Mouse (Mus musculus) spleen, adult 12 weeks (tissue): ENCODE measurements at regions not wholly inside any gene's neighbourhood (a gene's known extent, or its start where the extent isn't known, plus 50 kb on each side); places are given as distances from the start of the nearest gene placed in this dataset.
A peak's percentile ranks its signal among the peaks of the same experiment; 100 is the strongest.

Experiments used
- DNase-seq: peaks from one replicate; pipeline ENCODE4 v3.0.0; 2022; ENCODE audit warnings: low spot score

DNA sequence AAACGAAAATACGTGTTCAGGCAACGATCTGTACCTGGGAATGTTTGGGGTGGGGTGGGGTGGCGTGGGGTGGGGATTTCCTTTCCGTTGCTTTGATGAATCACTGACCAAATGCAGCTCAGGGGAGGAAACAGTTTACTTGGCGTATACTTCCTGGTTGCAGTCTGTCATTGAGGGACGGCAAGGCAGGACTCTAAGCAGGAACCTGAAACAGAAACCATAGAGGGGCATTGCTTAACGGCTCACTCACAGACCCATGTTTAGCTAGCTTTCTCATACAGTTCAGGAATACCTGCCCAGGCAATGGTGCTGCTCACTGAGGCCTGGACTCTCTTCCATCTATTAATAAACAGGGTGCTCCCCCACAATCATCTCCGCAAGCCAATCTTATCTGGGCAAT, 55.1 kb upstream of the Smox start:
- no peak for DNase-seq

DNA sequence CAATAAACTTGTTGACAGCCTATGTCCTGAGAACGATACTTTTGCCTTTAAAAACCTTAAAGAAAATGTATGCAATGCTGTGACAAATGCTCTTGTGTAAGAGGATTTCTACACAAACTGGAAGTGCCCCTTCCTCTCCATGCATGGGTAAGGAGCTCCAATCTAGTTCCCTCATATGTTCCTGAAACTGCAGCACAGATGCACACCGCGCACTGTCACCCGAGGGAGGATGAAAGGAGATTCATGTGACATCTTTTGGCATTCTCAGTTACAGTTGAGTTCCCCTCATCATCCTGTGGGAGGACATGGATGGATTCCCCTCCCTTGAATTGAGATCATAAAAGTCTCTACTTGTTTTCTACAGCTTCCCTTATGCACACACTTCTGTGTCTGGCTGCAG, 60.8 kb upstream of the Smox start:
- DNase-seq, result no peak

DNA sequence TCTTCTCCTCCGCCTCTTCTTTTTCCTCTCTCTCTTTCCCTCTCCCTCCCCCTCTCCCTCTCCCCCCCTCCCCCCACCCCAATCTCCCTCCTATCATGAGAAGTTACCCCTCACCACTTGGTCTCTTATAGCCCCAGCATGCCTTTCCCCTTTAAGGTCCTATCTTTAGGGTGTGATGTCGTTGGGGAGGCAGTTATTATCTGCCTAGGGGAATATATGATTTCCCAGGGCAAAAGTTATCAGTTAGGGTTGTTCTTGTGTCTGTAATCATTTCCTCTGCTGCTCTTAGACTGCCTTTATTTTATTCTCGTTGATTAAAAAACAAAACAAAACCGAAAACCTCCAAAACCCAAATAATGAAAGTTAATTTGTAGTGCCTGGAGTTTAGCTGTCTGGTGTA, 63.2 kb upstream of the Smox start:
- no peak for DNase-seq

GRCm38 (mm10) chr2:131426941-131427340, 64.4 kb upstream of the Smox start:
- no peak for DNase-seq

DNA sequence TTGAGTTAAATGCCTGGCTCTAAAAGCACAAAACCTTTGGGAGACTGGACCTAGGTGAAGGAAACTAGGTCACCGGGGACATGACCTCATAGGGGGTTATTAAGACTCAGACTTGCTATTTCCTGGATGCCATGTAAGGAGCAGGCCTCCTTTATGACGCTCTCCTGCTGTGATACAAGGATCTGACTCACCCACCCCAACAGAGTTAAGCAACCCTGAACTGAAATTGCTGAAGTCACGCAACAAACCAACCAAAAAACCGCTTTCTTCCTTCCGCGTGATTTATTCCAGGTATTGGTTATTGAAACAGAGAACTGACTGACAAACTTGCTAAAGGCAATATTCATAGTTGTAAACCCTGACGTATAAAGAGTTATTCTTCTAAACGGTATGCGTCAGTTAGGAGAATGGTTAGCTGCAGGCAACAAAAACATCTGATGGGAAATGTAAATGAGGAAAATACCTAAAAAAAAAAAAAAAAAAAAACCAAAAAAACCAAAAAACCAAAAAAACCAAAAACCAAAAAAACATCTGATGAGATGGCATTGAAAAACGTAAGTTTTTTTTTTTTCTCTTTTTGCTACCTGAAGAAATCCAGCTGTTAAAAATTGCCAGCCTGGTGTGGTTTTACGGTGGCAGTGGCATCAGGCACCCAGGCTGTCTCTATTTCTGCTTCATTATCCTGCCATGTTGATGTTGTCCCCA, 67.5 kb upstream of the Smox start:
- no peak for DNase-seq

GRCm38 (mm10) chr2:131422907-131423445, 68.3 kb upstream of the Smox start:
- peak; percentile 56 for DNase-seq

GRCm38 (mm10) chr2:131418130-131418529, 65.4 kb upstream of the Rnf24 start:
- DNase-seq, result no peak

DNA sequence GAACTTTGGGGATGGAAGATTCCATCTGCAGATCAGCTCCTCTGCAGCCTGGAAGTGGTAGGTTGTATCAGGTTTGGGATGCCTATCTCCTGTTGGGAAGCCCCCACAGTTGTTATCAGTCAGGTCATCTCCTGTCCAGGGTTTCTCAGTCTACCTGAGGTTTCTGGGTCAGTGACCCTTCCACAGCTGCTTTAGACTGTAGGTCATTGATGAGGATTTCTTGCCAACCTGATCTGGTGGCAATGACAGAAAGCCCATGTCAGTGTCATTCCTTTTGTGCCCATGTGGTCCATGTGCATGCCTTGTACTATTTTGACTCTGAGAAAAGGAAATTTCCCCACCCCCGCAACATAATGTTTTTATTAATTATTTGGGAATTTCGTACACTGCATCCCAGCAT, 64.8 kb upstream of the Rnf24 start:
- no peak for DNase-seq

GRCm38 (mm10) chr2:131416482-131416881, 63.8 kb upstream of the Rnf24 start:
- no peak for DNase-seq

DNA sequence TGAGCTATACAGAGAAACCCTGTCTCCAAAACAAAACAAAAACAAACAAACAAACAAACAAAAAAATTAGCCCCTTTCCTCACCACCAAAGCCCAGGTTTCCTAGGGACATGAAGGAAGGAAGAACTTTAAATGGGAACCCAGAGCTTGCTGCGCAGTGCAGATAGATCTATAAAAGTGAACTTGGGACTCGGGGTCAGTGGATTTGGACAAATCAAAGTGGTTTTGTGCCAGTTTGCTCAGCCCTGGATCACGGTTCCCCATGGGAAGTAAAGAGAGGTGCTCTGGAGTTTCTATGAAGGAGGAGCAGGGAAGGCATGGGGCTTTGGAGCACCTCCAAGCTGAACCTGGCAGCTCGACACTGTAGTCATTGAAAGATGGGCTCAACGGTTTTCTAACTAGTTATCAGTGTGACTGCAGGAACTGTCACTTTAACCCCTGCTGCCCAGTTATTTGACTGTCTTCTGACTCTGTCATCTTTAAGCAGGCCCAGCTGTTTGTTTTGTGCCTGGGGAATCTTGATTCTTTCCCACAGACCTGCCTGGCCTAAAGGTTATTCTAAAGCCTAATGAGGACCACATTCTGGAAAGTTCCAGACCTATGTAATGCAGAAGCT, 58.3 kb upstream of the Rnf24 start:
- DNase-seq, result no peak

- no peak for DNase-seq
These were observed 54.6 kb upstream of the Rnf24 start for GRCm38 (mm10) chr2:131407337-131407736.

- no peak for DNase-seq
These were observed 51.5 kb upstream of the Rnf24 start for GRCm38 (mm10) chr2:131404218-131404555.

DNA sequence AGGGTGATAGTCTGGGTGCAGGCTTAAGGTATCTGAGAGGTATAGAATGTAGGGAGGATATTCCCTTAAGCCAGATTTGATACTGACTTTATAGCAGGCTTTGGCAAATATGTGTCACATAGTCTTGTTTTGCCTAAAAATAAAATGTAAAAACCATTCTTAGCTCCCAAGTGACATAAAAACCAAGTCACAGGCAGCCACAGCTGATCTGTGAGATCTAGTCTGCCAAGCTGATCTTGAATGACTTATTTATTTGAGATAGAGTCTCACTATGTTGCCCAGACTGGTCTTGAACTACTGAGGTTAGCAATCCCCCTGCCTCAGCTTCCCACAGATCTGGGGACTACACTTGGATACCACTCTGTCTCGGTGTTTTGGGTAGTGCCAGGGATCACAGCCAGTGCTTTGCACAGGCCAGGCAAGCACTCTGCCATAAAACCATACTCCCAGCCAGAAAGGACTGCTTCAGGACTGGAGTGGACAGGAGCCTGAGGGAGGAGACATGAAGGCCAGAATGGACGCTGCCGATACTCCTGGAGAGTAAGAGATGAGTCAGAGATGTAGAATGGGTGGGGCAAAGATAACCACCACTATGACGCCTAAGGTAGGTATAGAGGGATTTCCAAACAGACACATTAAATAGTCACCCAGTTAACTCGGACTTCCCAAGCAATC, 51.0 kb upstream of the Rnf24 start:
- no peak for DNase-seq
